Mouse (Mus musculus): ENCODE data around the gene Bag5. TPM values are rescaled to one million over a fixed set of nuclear protein-coding genes. Genes with fewer than 3 reads are reported as not detected.

Bag5 gene
- polyA plus RNA-seq, 1 experiment = 0.63 TPM

- Histone ChIP-seq H3K4me3 (replicated peaks) (no peak overlapping the region), H3K9me3 (ENCODE audit: control insufficient read depth, low read length) (no peaks in the 10 kb centered on the region), H3K4me1 (ENCODE audit: control insufficient read depth) (peaks cover 3% of the 10 kb centered on the region; the same call in 1 of the 2 replicates), H3K27me3 (ENCODE audit: control insufficient read depth) (no peaks in the 10 kb centered on the region), H3K36me3 (ENCODE audit: control insufficient read depth) (peaks cover 29% of the 10 kb centered on the region)
- no peak for TF ChIP-seq TAL1 (IDR thresholded peaks at IDR 0.05; ENCODE audit: low read length)
- TF ChIP-seq GATA1 (IDR thresholded peaks at IDR 0.05; ENCODE audit: low read length) = no peak
Observed at GRCm38 (mm10) chr12:111686390-111686789, 26.7 kb downstream of the Bag5 start.

GRCm38 (mm10) chr12:111682806-111683205, 30.3 kb downstream of the Bag5 start:
- Histone ChIP-seq H3K9me3 (ENCODE audit: control insufficient read depth, low read length) (no peaks in the 10 kb centered on the region), H3K4me3 (replicated peaks) (no peak overlapping the region), H3K27me3 (ENCODE audit: control insufficient read depth) (no peaks in the 10 kb centered on the region), H3K36me3 (ENCODE audit: control insufficient read depth) (peaks cover 42% of the 10 kb centered on the region), H3K4me1 (ENCODE audit: control insufficient read depth) (peaks cover 18% of the 10 kb centered on the region)
- TF ChIP-seq TAL1 (IDR thresholded peaks at IDR 0.05; ENCODE audit: low read length) = no peak
- TF ChIP-seq GATA1 (IDR thresholded peaks at IDR 0.05; ENCODE audit: low read length) = no peak

DNA sequence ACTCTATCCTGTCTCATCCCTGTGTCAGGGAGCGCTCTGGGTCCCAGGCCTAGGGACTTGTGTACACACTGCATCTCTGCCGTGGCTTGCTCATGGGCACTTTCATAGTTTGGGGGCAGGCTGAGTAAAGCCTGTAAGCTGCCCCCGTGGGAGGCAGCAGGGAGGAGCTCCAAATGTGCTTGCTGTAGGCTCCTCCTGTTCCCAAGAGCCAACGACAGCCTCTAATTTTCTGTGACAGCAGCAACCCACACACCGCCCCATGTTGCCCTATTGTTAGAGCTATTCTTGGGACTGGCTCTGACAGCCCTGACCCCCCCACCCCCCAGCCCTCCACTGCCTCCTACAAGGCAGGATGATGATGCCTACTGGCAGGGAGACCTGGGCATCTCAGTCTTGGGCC, 31.1 kb downstream of the Bag5 start:
- Histone ChIP-seq H3K36me3 (ENCODE audit: control insufficient read depth) (peaks cover 42% of the 10 kb centered on the region), H3K27me3 (ENCODE audit: control insufficient read depth) (no peaks in the 10 kb centered on the region), H3K9me3 (ENCODE audit: control insufficient read depth, low read length) (no peaks in the 10 kb centered on the region), H3K4me1 (ENCODE audit: control insufficient read depth) (peaks cover 26% of the 10 kb centered on the region), H3K4me3 (replicated peaks) (no peak overlapping the region)
- TF ChIP-seq TAL1 (IDR thresholded peaks at IDR 0.05; ENCODE audit: low read length) (no peak), GATA1 (IDR thresholded peaks at IDR 0.05; ENCODE audit: low read length) (no peak)

GRCm38 (mm10) chr12:111681305-111681704, 31.8 kb downstream of the Bag5 start:
- Histone ChIP-seq H3K36me3 (ENCODE audit: control insufficient read depth) (peaks cover 42% of the 10 kb centered on the region), H3K27me3 (ENCODE audit: control insufficient read depth) (no peaks in the 10 kb centered on the region)

GRCm38 (mm10) chr12:111680661-111681060, 32.4 kb downstream of the Bag5 start:
- Histone ChIP-seq H3K4me1 (ENCODE audit: control insufficient read depth) (peaks cover 26% of the 10 kb centered on the region), H3K36me3 (ENCODE audit: control insufficient read depth) (peaks cover 42% of the 10 kb centered on the region), H3K4me3 (replicated peaks) (no peak overlapping the region), H3K27me3 (ENCODE audit: control insufficient read depth) (peaks cover 5% of the 10 kb centered on the region), H3K9me3 (ENCODE audit: control insufficient read depth, low read length) (no peaks in the 10 kb centered on the region)
- no peak for TF ChIP-seq TAL1 (IDR thresholded peaks at IDR 0.05; ENCODE audit: low read length)
- TF ChIP-seq GATA1 (IDR thresholded peaks at IDR 0.05; ENCODE audit: low read length) = no peak

More at GRCm38 (mm10) chr12:111681305-111681704, 31.8 kb downstream of the Bag5 start:
- TF ChIP-seq TAL1 (IDR thresholded peaks at IDR 0.05; ENCODE audit: low read length) (no peak), GATA1 (IDR thresholded peaks at IDR 0.05; ENCODE audit: low read length) (no peak)
- Histone ChIP-seq H3K4me3 (replicated peaks) (no peak overlapping the region), H3K9me3 (ENCODE audit: control insufficient read depth, low read length) (no peaks in the 10 kb centered on the region), H3K4me1 (ENCODE audit: control insufficient read depth) (peaks cover 26% of the 10 kb centered on the region)

DNA sequence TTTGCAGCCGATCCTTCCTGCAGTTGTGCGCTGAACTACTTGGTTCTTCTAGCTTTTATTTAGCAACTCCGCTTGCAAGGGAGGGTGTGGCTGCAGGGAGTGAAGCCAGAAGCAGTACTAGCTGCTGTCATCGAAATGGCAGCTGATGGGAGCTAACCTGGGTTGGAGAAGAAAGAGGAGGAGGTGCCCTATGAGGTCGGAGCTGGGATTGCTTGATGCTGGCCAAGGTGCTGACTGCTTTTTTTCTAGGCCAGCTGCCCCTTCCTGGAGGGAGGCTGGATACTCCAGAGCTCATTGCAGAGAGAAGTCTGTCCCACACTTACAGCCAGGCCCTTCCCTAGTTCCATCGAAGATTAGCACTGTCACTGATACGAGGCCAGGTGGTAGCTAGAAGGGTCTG, 34.1 kb downstream of the Bag5 start:
- TF ChIP-seq GATA1 (IDR thresholded peaks at IDR 0.05; ENCODE audit: low read length) = no peak
- no peak for TF ChIP-seq TAL1 (IDR thresholded peaks at IDR 0.05; ENCODE audit: low read length)
- Histone ChIP-seq H3K9me3 (ENCODE audit: control insufficient read depth, low read length) (no peaks in the 10 kb centered on the region), H3K36me3 (ENCODE audit: control insufficient read depth) (peaks cover 38% of the 10 kb centered on the region), H3K27me3 (ENCODE audit: control insufficient read depth) (peaks cover 20% of the 10 kb centered on the region), H3K4me1 (ENCODE audit: control insufficient read depth) (peaks cover 26% of the 10 kb centered on the region), H3K4me3 (replicated peaks) (peak overlapping the region; percentile 72)

GRCm38 (mm10) chr12:111678670-111678933, 34.5 kb downstream of the Bag5 start:
- Histone ChIP-seq H3K4me1 (ENCODE audit: control insufficient read depth) (peaks cover 26% of the 10 kb centered on the region), H3K27me3 (ENCODE audit: control insufficient read depth) (peaks cover 24% of the 10 kb centered on the region), H3K9me3 (ENCODE audit: control insufficient read depth, low read length) (no peaks in the 10 kb centered on the region), H3K36me3 (ENCODE audit: control insufficient read depth) (peaks cover 34% of the 10 kb centered on the region), H3K4me3 (replicated peaks) (peak overlapping the region; percentile 72)
- no peak for TF ChIP-seq GATA1 (IDR thresholded peaks at IDR 0.05; ENCODE audit: low read length)
- TF ChIP-seq TAL1 (IDR thresholded peaks at IDR 0.05; ENCODE audit: low read length) = no peak

- Histone ChIP-seq H3K27me3 (ENCODE audit: control insufficient read depth) (peaks cover 30% of the 10 kb centered on the region), H3K36me3 (ENCODE audit: control insufficient read depth) (peaks cover 29% of the 10 kb centered on the region), H3K9me3 (ENCODE audit: control insufficient read depth, low read length) (no peaks in the 10 kb centered on the region), H3K4me3 (replicated peaks) (peak within 1 kb of the TSS; percentile 72), H3K4me1 (ENCODE audit: control insufficient read depth) (peaks cover 26% of the 10 kb centered on the region)
- TF ChIP-seq TAL1 (IDR thresholded peaks at IDR 0.05; ENCODE audit: low read length) (no peak), GATA1 (IDR thresholded peaks at IDR 0.05; ENCODE audit: low read length) (no peak)
Observed at GRCm38 (mm10) chr12:111677882-111678669, 35.0 kb downstream of the Bag5 start, which contains the start of gene Trmt61a. TSS of gene Trmt61a (plus strand) at chr12:111678105.

- peak overlapping the region; percentile 72 for H3K4me3 ChIP-seq (replicated peaks)
- peaks cover 27% of the 10 kb centered on the region for H3K4me1 ChIP-seq (ENCODE audit: control insufficient read depth)
- H3K27me3 ChIP-seq (ENCODE audit: control insufficient read depth) = peaks cover 36% of the 10 kb centered on the region
- H3K9me3 ChIP-seq (ENCODE audit: control insufficient read depth, low read length) = no peaks in the 10 kb centered on the region
- TF ChIP-seq TAL1 (IDR thresholded peaks at IDR 0.05; ENCODE audit: low read length) (no peak), GATA1 (IDR thresholded peaks at IDR 0.05; ENCODE audit: low read length) (no peak)
- peaks cover 23% of the 10 kb centered on the region for H3K36me3 ChIP-seq (ENCODE audit: control insufficient read depth)
Observed at GRCm38 (mm10) chr12:111677421-111677820, 35.6 kb downstream of the Bag5 start.
